Mouse (Mus musculus): ENCODE results near the gene Nfasc.

Gene Nfasc

DNA sequence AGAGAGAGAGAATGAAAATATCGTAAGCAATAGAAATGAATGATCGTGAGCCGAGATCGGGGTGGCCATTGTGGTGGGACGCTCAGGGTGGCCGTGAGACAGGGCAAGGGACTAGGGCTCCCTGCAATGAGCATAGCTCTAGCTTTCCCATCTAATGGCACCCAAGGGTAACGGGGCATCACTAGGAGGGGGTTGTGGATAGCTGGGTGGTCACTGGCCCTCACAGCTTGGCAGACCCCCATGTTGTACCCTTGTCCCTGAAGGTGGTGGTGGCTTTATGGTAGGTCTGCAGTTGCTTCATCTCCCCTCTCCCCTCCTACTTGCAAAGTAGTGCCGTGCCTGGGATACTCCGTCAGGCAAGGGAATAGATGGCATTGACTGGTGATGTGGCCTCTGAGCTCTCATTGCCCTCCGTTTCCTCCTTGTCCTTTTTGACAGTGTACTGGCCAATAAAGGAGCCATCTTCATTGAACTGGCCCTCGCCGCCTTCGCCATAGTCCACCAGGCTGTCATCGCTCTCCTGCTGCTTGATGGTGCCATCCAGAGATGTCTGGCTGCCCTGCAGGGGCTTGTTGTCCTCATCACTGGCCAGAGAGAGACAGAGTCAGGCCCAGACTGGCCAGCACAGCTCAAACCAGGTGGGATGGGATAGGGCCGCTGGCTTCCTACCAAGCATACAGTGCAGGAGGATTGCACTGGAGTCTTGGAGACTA, 171.4 kb downstream of the Nfasc start:
- Histone ChIP-seq H3K27me3 (ENCODE audit: control insufficient read depth, insufficient read depth, low read length, poor library complexity, severe bottlenecking) (no peaks in the 10 kb centered on the region), H3K36me3 (ENCODE audit: control insufficient read depth, insufficient read depth, low read length, poor library complexity, severe bottlenecking) (no peaks in the 10 kb centered on the region)
- DNase-seq (ENCODE audit: low read depth, low spot score): no peak

GRCm38 (mm10) chr1:132569516-132569915, 172.1 kb downstream of the Nfasc start:
- Histone ChIP-seq H3K36me3 (ENCODE audit: control insufficient read depth, insufficient read depth, low read length, poor library complexity, severe bottlenecking) (no peaks in the 10 kb centered on the region), H3K27me3 (ENCODE audit: control insufficient read depth, insufficient read depth, low read length, poor library complexity, severe bottlenecking) (no peaks in the 10 kb centered on the region)
- no peak for DNase-seq (ENCODE audit: low read depth, low spot score)

- no peaks in the 10 kb centered on the region for H3K27me3 ChIP-seq (ENCODE audit: control insufficient read depth, insufficient read depth, low read length, poor library complexity, severe bottlenecking)
- DNase-seq (ENCODE audit: low read depth, low spot score): no peak
- no peaks in the 10 kb centered on the region for H3K36me3 ChIP-seq (ENCODE audit: control insufficient read depth, insufficient read depth, low read length, poor library complexity, severe bottlenecking)
Observed at GRCm38 (mm10) chr1:132567336-132568125, 174.1 kb downstream of the Nfasc start.

DNA sequence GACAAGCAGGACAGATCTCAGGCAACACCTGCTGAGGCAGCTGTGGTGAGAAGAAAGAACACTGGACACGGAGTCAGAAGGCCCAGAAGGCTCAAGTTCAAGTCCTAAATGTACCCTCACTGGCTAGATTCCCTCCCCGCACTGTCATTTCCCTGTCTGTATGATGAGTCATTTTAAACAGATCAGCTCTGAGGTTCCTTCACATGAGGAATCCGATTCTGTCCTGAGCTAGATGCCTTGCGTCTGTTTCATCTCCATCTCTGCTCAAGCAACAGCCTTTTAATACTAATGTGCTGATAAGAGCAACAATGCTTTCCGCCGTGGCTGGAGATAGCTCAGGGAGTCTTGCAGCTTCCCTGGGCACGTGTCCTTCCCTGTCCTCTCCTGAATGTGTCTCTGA, 175.8 kb downstream of the Nfasc start:
- no peaks in the 10 kb centered on the region for H3K36me3 ChIP-seq (ENCODE audit: control insufficient read depth, insufficient read depth, low read length, poor library complexity, severe bottlenecking)
- no peak for DNase-seq (ENCODE audit: low read depth, low spot score)
- no peaks in the 10 kb centered on the region for H3K27me3 ChIP-seq (ENCODE audit: control insufficient read depth, insufficient read depth, low read length, poor library complexity, severe bottlenecking)

GRCm38 (mm10) chr1:132564946-132565345, 176.7 kb downstream of the Nfasc start:
- Histone ChIP-seq H3K36me3 (ENCODE audit: control insufficient read depth, insufficient read depth, low read length, poor library complexity, severe bottlenecking) (no peaks in the 10 kb centered on the region), H3K27me3 (ENCODE audit: control insufficient read depth, insufficient read depth, low read length, poor library complexity, severe bottlenecking) (no peaks in the 10 kb centered on the region)
- DNase-seq (ENCODE audit: low read depth, low spot score): no peak

- Histone ChIP-seq H3K36me3 (ENCODE audit: control insufficient read depth, insufficient read depth, low read length, poor library complexity, severe bottlenecking) (no peaks in the 10 kb centered on the region), H3K27me3 (ENCODE audit: control insufficient read depth, insufficient read depth, low read length, poor library complexity, severe bottlenecking) (no peaks in the 10 kb centered on the region)
Observed at GRCm38 (mm10) chr1:132562337-132562795, 179.2 kb downstream of the Nfasc start.

DNA sequence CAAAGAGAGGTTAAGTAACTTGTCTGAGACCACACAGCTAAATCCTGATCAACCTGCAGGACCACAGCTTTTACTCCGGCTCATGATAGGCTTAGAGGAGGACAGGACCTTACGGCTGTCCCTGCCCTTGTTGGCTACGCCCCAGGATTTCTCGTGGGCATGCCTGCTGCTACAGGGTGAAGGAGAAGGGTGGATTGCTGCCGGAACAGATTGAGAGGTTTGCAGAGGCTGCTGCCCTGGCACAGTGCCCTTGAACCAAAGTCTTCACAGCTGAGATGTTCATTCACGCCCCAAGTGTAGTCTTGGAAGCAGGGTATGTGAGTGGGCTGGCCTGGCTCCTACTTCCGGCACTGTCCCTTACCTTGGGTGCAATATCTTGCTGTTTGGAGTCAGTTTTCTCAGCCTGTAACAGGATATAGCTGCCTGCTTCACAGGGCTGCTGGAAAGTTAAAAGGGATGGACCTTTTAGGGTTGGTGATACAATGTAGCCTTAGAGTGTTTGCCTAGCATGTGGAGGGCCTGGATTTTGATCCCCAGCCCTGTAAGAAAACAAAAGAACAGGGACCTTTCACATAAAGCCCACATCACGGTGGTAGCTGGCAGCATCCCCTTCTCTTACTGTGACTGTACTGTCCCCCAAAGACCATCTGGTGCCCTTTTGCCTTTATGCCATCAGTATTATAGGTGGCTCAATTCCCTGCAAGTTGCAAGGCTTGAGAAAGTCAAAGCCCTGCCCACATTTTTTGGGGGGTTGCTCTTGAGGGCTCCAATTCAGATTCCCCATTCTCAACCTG, 180.5 kb downstream of the Nfasc start:
- H3K36me3 ChIP-seq (ENCODE audit: control insufficient read depth, insufficient read depth, low read length, poor library complexity, severe bottlenecking): no peaks in the 10 kb centered on the region
- no peak for DNase-seq (ENCODE audit: low read depth, low spot score)
- no peaks in the 10 kb centered on the region for H3K27me3 ChIP-seq (ENCODE audit: control insufficient read depth, insufficient read depth, low read length, poor library complexity, severe bottlenecking)

More at GRCm38 (mm10) chr1:132562337-132562795, 179.2 kb downstream of the Nfasc start:
- no peak for DNase-seq (ENCODE audit: low read depth, low spot score)

DNA sequence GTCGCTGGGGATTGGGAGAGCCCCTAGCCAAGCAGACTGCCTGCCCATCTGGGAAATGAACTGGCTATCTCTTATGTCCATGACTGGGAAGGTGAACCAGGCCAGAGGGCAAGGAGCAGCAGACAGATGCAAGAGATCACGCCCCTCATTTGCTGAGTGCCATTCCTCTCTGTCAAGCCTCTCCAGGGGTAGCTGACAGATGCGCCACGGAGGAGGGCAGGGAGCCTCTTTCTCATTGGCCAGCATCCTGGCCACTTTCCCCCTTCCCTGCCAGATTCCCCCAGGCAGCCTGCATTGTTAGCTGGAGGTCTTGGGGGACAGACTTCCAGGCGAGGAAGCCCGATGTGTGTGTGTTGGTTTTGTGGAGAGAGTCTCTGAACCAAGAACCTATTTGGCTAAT, 182.6 kb downstream of the Nfasc start:
- Histone ChIP-seq H3K27me3 (ENCODE audit: control insufficient read depth, insufficient read depth, low read length, poor library complexity, severe bottlenecking) (no peaks in the 10 kb centered on the region), H3K36me3 (ENCODE audit: control insufficient read depth, insufficient read depth, low read length, poor library complexity, severe bottlenecking) (no peaks in the 10 kb centered on the region)
- no peak for DNase-seq (ENCODE audit: low read depth, low spot score)

DNA sequence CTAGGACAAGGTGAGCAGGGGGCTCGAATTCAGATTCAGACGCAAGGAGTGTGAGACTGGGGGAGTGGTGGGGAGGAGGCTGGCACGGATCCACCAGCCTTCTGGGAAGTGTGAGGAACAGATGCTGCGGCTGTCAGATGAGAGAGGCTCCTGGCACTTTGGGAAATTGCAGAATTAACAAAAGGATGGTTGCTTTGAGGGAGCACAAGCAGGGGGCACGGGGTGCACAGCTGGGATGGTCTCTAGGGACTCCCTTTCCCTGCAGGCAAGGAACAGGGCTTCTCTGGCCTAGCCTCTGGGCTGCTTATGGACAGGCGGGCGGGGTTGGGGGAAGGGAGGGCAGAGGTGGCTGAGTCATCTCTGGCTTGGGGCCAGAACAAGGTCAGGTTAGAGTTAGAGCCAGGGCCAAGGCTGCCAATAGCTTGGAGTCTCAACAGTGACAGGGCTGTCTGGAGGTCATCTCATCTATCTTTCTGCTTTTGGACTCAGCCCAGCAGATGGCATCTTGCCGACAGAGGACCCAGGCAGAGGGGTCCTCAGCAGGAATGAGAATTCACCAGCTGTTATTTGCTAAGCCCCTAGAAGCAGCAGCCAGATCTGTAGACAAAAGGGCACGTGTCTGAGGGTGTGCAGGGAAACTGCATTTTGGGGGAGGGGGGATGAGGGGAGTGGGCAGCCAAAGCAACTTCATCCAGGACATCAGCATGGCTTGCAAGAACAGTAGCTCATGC, 183.5 kb downstream of the Nfasc start:
- H3K36me3 ChIP-seq (ENCODE audit: control insufficient read depth, insufficient read depth, low read length, poor library complexity, severe bottlenecking): no peaks in the 10 kb centered on the region
- 0 out of 2 replicates have a peak, but pooled peaks cover 2% of the 10 kb centered on the region for H3K27me3 ChIP-seq (ENCODE audit: control insufficient read depth, insufficient read depth, low read length, poor library complexity, severe bottlenecking)
- DNase-seq (ENCODE audit: low read depth, low spot score): no peak

DNA sequence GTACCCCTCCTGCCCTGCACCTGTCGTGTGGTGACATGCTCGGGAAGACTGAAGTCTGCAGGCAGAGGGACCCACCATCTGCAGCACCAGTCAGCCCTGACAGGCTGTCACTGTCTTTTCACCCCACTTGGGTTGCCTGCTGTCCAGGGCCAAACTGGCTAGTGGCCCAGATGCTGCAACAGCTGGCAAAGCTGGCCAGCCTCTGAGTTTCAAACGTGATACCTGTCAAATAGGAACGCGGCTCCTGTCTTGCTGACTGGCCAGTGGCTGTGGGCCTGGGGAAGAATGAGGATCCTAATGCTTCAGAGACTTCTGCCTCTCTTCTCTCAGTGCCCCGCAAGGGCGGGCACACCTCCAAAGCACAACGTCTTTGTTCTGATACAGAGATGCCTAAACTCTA, 197.8 kb downstream of the Nfasc start:
- DNase-seq (ENCODE audit: low read depth, low spot score): no peak
- Histone ChIP-seq H3K27me3 (ENCODE audit: control insufficient read depth, insufficient read depth, low read length, poor library complexity, severe bottlenecking) (no peaks in the 10 kb centered on the region; the same call in 1 of the 2 replicates), H3K36me3 (ENCODE audit: control insufficient read depth, insufficient read depth, low read length, poor library complexity, severe bottlenecking) (no peaks in the 10 kb centered on the region)

- Histone ChIP-seq H3K27me3 (ENCODE audit: control insufficient read depth, insufficient read depth, low read length, poor library complexity, severe bottlenecking) (no peaks in the 10 kb centered on the region; the same call in 1 of the 2 replicates), H3K36me3 (ENCODE audit: control insufficient read depth, insufficient read depth, low read length, poor library complexity, severe bottlenecking) (no peaks in the 10 kb centered on the region)
- DNase-seq (ENCODE audit: low read depth, low spot score): no peak
Observed at GRCm38 (mm10) chr1:132542762-132543306, 198.8 kb downstream of the Nfasc start, which contains the start of gene Cntn2. Cntn2 (minus strand) TSS chr1:132543256.

DNA sequence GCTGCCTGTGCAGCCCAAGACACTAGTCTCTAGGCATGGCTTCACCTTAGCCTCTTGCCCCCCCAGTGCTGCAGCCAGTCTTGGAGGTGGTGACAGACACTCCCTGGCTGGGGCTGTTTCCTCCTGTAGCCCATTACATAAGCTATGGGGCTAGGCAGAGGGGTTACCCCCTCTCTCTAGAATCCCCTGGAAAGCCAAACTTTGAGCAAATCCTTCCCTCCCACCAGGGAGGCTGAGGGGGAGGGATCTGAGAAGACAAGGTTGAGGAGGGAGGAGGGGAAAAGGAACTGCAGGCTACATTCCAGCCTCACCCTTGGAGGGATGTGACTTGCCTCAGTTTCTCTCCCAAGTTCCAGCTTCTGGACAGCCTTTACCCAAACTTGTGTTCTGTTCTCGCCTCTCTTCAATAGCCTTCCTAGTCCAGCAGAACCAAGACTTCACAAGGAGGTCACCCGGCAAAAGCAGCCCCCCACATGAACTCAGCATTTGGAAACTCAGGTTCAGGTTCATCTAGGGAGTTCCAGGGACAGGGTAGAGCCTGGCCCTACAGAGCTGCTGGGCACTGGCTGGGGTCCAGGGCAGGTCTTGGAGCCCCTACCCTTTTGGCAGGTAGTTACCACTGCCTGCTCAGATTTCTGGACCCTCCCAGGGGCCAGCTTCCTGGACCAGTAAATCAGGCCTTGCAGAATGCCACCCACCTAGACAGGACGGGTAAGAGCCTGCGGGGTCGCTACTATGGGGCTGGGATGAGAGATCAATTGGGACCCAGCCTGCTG, 199.6 kb downstream of the Nfasc start:
- Histone ChIP-seq H3K36me3 (ENCODE audit: control insufficient read depth, insufficient read depth, low read length, poor library complexity, severe bottlenecking) (no peaks in the 10 kb centered on the region), H3K27me3 (ENCODE audit: control insufficient read depth, insufficient read depth, low read length, poor library complexity, severe bottlenecking) (no peaks in the 10 kb centered on the region; the same call in 1 of the 2 replicates)
- no peak for DNase-seq (ENCODE audit: low read depth, low spot score)

- no peaks in the 10 kb centered on the region for H3K36me3 ChIP-seq (ENCODE audit: control insufficient read depth, insufficient read depth, low read length, poor library complexity, severe bottlenecking)
- DNase-seq (ENCODE audit: low read depth, low spot score): peak; percentile 35
- no peaks in the 10 kb centered on the region; the same call in 1 of the 2 replicates for H3K27me3 ChIP-seq (ENCODE audit: control insufficient read depth, insufficient read depth, low read length, poor library complexity, severe bottlenecking)
Observed at GRCm38 (mm10) chr1:132541171-132541823, 200.3 kb downstream of the Nfasc start.
